Comparison of ENCODE assay signal across 10 mouse cellular contexts in genomic region chr17:66235806-66236335, GRCm38 (mm10).
DNase-seq lines count a peak whose midpoint lies in the region; ATAC-seq and TF ChIP-seq lines count a peak whose summit lies in the region.
"Had no signal": no experiment of that assay in that cellular context is flagged by ENCODE, and none has a peak within 500 bp of the region (broad histone marks: within the 10 kb centered on the region; RNA-seq: fewer than 3 reads in every experiment).

No protein-coding gene starts in this region.

- 79% methylated on average over 15 of the region's 15 CpGs for WGBS in embryonic facial prominence, embryonic 12.5 days
- 88% methylated on average over 15 of the region's 15 CpGs for WGBS in limb, embryonic 10.5 days
- WGBS in midbrain, embryonic 16.5 days = 70% methylated on average over 15 of the region's 15 CpGs

- DNase-seq in brain, embryonic 14.5 days (ENCODE audit: low read depth) = peak; percentile 61
- no peak for DNase-seq in limb, embryonic 10.5 days (ENCODE audit: low spot score)
- no peak for DNase-seq in natural killer cell, adult 2 months (ENCODE audit: low spot score in 2 of 2)
- no peak for DNase-seq in layer of hippocampus, adult 2 months (ENCODE audit: low spot score in 2 of 2)
- DNase-seq in frontal cortex, adult 2 months (ENCODE audit: extremely low spot score in 1 of 2, low spot score in 1 of 2) = no peak

- H3K27me3 ChIP-seq in embryonic facial prominence, embryonic 12.5 days = peaks cover 5% of the 10 kb centered on the region; the same call in 1 of the 2 replicates
- no peaks in the 10 kb centered on the region; the same call in 1 of the 2 replicates for H3K27me3 ChIP-seq in limb, embryonic 10.5 days (ENCODE audit: low read depth, poor library complexity, severe bottlenecking)
- no peaks in the 10 kb centered on the region for H3K27me3 ChIP-seq in midbrain, embryonic 16.5 days (ENCODE audit: control insufficient read depth, insufficient read depth, low read depth, low read length)
- H3K27me3 ChIP-seq: liver, embryonic 15.5 days had no signal

- H3K4me2 ChIP-seq in embryonic facial prominence, embryonic 12.5 days (replicated peaks) = no peak overlapping the region
- H3K4me2 ChIP-seq in midbrain, embryonic 16.5 days (ENCODE audit: low read length) = peak overlapping the region; percentile 65
- H3K4me2 ChIP-seq: liver, embryonic 15.5 days had no signal

- TF ChIP-seq POLR2A in brain, embryonic 14.5 days (IDR thresholded peaks at IDR 0.05; ENCODE audit: borderline replicate concordance, extremely low read depth, insufficient read depth, insufficient read length, poor library complexity, severe bottlenecking) = no peak

- H3K36me3 ChIP-seq in embryonic facial prominence, embryonic 12.5 days = no peaks in the 10 kb centered on the region
- H3K36me3 ChIP-seq in limb, embryonic 10.5 days = no peaks in the 10 kb centered on the region
- H3K36me3 ChIP-seq in midbrain, embryonic 16.5 days (ENCODE audit: control insufficient read depth, insufficient read depth, low read length) = no peaks in the 10 kb centered on the region
- H3K36me3 ChIP-seq: heart, embryonic 13.5 days; liver, embryonic 15.5 days had no signal

- TF ChIP-seq CTCF in brain, embryonic 14.5 days (IDR thresholded peaks at IDR 0.05; ENCODE audit: borderline replicate concordance, extremely low read depth, insufficient read depth, insufficient read length) = no peak
- no peak for TF ChIP-seq CTCF in layer of hippocampus, adult 2 months (conservative IDR thresholded peaks at IDR 0.05)

- no peak overlapping the region for H3K4me3 ChIP-seq in embryonic facial prominence, embryonic 12.5 days
- no peak overlapping the region for H3K4me3 ChIP-seq in limb, embryonic 10.5 days
- peak overlapping the region; percentile 34 for H3K4me3 ChIP-seq in midbrain, embryonic 16.5 days (ENCODE audit: low read depth, low read length)
- H3K4me3 ChIP-seq in layer of hippocampus, adult 2 months = no peak overlapping the region
- H3K4me3 ChIP-seq: heart, embryonic 13.5 days; left cerebral cortex, adult 2 months; liver, embryonic 15.5 days had no signal

- no peaks in the 10 kb centered on the region for H3K9me3 ChIP-seq in embryonic facial prominence, embryonic 12.5 days
- no peaks in the 10 kb centered on the region for H3K9me3 ChIP-seq in limb, embryonic 10.5 days (replicated peaks)
- no peaks in the 10 kb centered on the region for H3K9me3 ChIP-seq in midbrain, embryonic 16.5 days (replicated peaks; ENCODE audit: control insufficient read depth, low read length, poor library complexity, severe bottlenecking)
- H3K9me3 ChIP-seq: heart, embryonic 13.5 days; liver, embryonic 15.5 days had no signal

- H3K9ac ChIP-seq in embryonic facial prominence, embryonic 12.5 days = no peak overlapping the region
- H3K9ac ChIP-seq in midbrain, embryonic 16.5 days (ENCODE audit: low read depth, low read length) = peak overlapping the region; percentile 12
- H3K9ac ChIP-seq: heart, embryonic 13.5 days; liver, embryonic 15.5 days had no signal

- H3K27ac ChIP-seq in embryonic facial prominence, embryonic 12.5 days = 0 out of 2 replicates have a peak overlapping the region, but pooled peaks have one; percentile 8
- peak overlapping the region; percentile 17; the same call in 1 of the 2 replicates for H3K27ac ChIP-seq in limb, embryonic 10.5 days
- no peak overlapping the region for H3K27ac ChIP-seq in midbrain, embryonic 16.5 days (ENCODE audit: low read length)
- no peak overlapping the region for H3K27ac ChIP-seq in layer of hippocampus, adult 2 months
- H3K27ac ChIP-seq: heart, embryonic 13.5 days; left cerebral cortex, adult 2 months; liver, embryonic 15.5 days had no signal

- H3K4me1 ChIP-seq in embryonic facial prominence, embryonic 12.5 days = peaks cover 4% of the 10 kb centered on the region; the same call in 1 of the 2 replicates
- H3K4me1 ChIP-seq in limb, embryonic 10.5 days = peaks cover 11% of the 10 kb centered on the region
- H3K4me1 ChIP-seq in midbrain, embryonic 16.5 days (ENCODE audit: control insufficient read depth, insufficient read depth, low read length) = peaks cover 5% of the 10 kb centered on the region
- H3K4me1 ChIP-seq: liver, embryonic 15.5 days had no signal

- ATAC-seq in embryonic facial prominence, embryonic 12.5 days (ENCODE audit: insufficient number of reproducible peaks, insufficient read depth, low FRiP score, low TSS enrichment) = no peak
- peak; percentile 37; the same call in 1 of the 2 replicates for ATAC-seq in midbrain, embryonic 16.5 days

Comparison
In these comparisons a context has a peak if more than half of its experiments do, and no peak if none do; other contexts are left out.
1. H3K27ac ChIP-seq: peak in embryonic facial prominence, embryonic 12.5 days (single experiment) and limb, embryonic 10.5 days (single experiment); none in midbrain, embryonic 16.5 days (single experiment) and layer of hippocampus, adult 2 months (single experiment).